In the genomic region with DNA sequence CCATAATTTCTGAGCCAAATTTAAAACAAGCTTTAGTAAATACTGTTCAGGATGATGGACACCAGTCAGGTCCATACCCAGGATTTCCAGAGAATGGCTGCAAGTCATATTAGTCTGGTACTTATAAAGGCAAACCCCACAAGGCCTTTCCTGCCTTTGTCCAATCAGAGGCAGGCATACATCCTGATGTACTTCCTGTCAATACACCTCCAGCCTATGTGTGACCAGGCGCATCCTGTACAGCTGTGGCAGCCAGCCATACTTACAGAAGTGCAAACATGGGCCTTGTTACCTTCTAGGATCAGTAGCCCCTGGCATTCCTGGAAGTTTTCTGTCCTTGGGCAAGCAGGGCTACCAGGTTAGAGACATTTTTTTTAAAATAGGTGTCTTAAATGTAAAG, we compare ENCODE assay signal across 19 mouse cellular contexts. TPM values are rescaled to one million over a fixed set of nuclear protein-coding genes. Genes with fewer than 3 reads are reported as not detected.
DNase-seq lines count a peak whose midpoint lies in the region; ATAC-seq lines count a peak whose summit lies in the region.
"Had no signal": no experiment of that assay in that cellular context is flagged by ENCODE, and none has a peak within 500 bp of the region (broad histone marks: within the 10 kb centered on the region; RNA-seq: fewer than 3 reads in every experiment).

No protein-coding gene starts in this region.

- 97% methylated on average over 1 of the region's 1 CpGs for WGBS in heart, embryonic 15.5 days

- peak overlapping the region; percentile 18; the same call in 1 of the 2 replicates for H3K27ac ChIP-seq in heart, embryonic 15.5 days
- H3K27ac ChIP-seq: midbrain, embryonic 15.5 days; neural tube, embryonic 15.5 days had no signal

- H3K9ac ChIP-seq in heart, embryonic 15.5 days = no peak overlapping the region
- H3K9ac ChIP-seq: midbrain, embryonic 15.5 days; neural tube, embryonic 15.5 days had no signal

- H3K4me1 ChIP-seq in heart, embryonic 15.5 days (replicated peaks) = peaks cover 17% of the 10 kb centered on the region; the same call in 1 of the 2 replicates
- H3K4me1 ChIP-seq: midbrain, embryonic 15.5 days had no signal

- no peak for DNase-seq in heart, adult 9 months (ENCODE audit: low spot score in 2 of 2)
- peak; percentile 50 for DNase-seq in CD4-positive, CD25-positive, alpha-beta regulatory T cell, adult 2 months (ENCODE audit: low read depth, low spot score)
- peak; percentile 48 for DNase-seq in splenic B cell, adult 2 months (ENCODE audit: low read depth, low spot score)
- DNase-seq in layer of hippocampus, postnatal 10 days (ENCODE audit: low spot score in 2 of 2) = no peak
- DNase-seq in ovary, adult 18-20 months (ENCODE audit: low spot score) = no peak
- DNase-seq: adrenal gland, adult 8-10 months; cerebellum, adult 9-10 months; gastrocnemius, postnatal 25 days; kidney, postnatal 4 days; layer of hippocampus, adult 9-11 months; lung, adult 18-20 months; lung, postnatal 14 days; retina, postnatal 1 day; right cerebral cortex, postnatal 4 days had no signal

- peaks cover 2% of the 10 kb centered on the region; the same call in 1 of the 2 replicates for H3K36me3 ChIP-seq in heart, embryonic 15.5 days
- H3K36me3 ChIP-seq in splenic B cell, adult 2 months (ENCODE audit: control insufficient read depth, insufficient read depth, low read length, poor library complexity, severe bottlenecking) = no peaks in the 10 kb centered on the region
- H3K36me3 ChIP-seq: midbrain, embryonic 15.5 days; neural tube, embryonic 15.5 days had no signal

- no peak for ATAC-seq in heart, embryonic 15.5 days (replicated peaks; ENCODE audit: insufficient number of reproducible peaks, insufficient read depth, low FRiP score, low read depth)
- ATAC-seq in hematopoietic stem cell, adult 5-6 weeks (replicated peaks in 1 of 2; ENCODE audit: insufficient read depth in 1 of 2, low FRiP score in 2 of 2, low TSS enrichment in 1 of 2, low read depth in 1 of 2, poor library complexity in 2 of 2, severe bottlenecking in 2 of 2) = peak; percentile 43 to 63; a peak in 3 of 4 replicates
- ATAC-seq: forebrain, embryonic 14.5 days; midbrain, embryonic 15.5 days had no signal

- no peaks in the 10 kb centered on the region for H3K27me3 ChIP-seq in heart, embryonic 15.5 days
- no peaks in the 10 kb centered on the region for H3K27me3 ChIP-seq in splenic B cell, adult 2 months (ENCODE audit: control insufficient read depth, insufficient read depth, low read length, poor library complexity, severe bottlenecking)
- H3K27me3 ChIP-seq: midbrain, embryonic 15.5 days; neural tube, embryonic 15.5 days had no signal

- H3K4me3 ChIP-seq in heart, embryonic 15.5 days = no peak overlapping the region
- H3K4me3 ChIP-seq: midbrain, embryonic 15.5 days; neural tube, embryonic 15.5 days had no signal

- no peak overlapping the region for H3K4me2 ChIP-seq in heart, embryonic 15.5 days
- H3K4me2 ChIP-seq: midbrain, embryonic 15.5 days; neural tube, embryonic 15.5 days had no signal

- H3K9me3 ChIP-seq in heart, embryonic 15.5 days (replicated peaks) = no peaks in the 10 kb centered on the region
- H3K9me3 ChIP-seq: midbrain, embryonic 15.5 days; neural tube, embryonic 15.5 days had no signal

RNA-seq across cellular contexts. Expression of gene Eea1, which starts 29.2 kb away (rescaled TPM):
- 17.4 and 18.4 TPM in 2 replicates for polyA plus RNA-seq in heart, embryonic 15.5 days (2015; fragmentation: Nextera tagmentation; extraction: Ambion mirVana)
- total RNA-seq in hematopoietic stem cell, adult 5-6 weeks (2017) = 37.8 and 38.5 TPM in 2 replicates
- 10 to 100 TPM; 27.7 to 29.8 TPM for total RNA-seq in layer of hippocampus, postnatal 10 days (2021)

Comparison
In these comparisons a context has a peak if more than half of its experiments do, and no peak if none do; other contexts are left out.
1. DNase-seq: peak in CD4-positive, CD25-positive, alpha-beta regulatory T cell, adult 2 months (single experiment) and splenic B cell, adult 2 months (single experiment); none in heart, adult 9 months (0 of 2), layer of hippocampus, postnatal 10 days (0 of 2) and ovary, adult 18-20 months (single experiment).